9 mouse cellular contexts compared by ENCODE assay signal in genomic region chr15:79792455-79792854, GRCm38 (mm10). TPM values are rescaled to one million over a fixed set of nuclear protein-coding genes. Genes with fewer than 3 reads are reported as not detected.
DNase-seq lines count a peak whose midpoint lies in the region; ATAC-seq and TF ChIP-seq lines count a peak whose summit lies in the region.
"Had no signal": no experiment of that assay in that cellular context is flagged by ENCODE, and none has a peak within 500 bp of the region (broad histone marks: within the 10 kb centered on the region; RNA-seq: fewer than 3 reads in every experiment).

No protein-coding gene starts in this region.

- no peak for ATAC-seq in hindbrain, embryonic 14.5 days (ENCODE audit: low FRiP score)
- no peak for ATAC-seq in neural tube, embryonic 15.5 days (ENCODE audit: low FRiP score)
- peak; percentile 19; the same call in 1 of the 2 replicates for ATAC-seq in forebrain, postnatal 0 days
- ATAC-seq: intestine, postnatal 0 days had no signal

- DNase-seq in hindbrain, embryonic 10.5 days (ENCODE audit: low spot score), result peak; percentile 61
- DNase-seq in hindbrain, embryonic 14.5 days (ENCODE audit: low spot score), result no peak
- DNase-seq in neural tube, embryonic 10.5 days (ENCODE audit: extremely low spot score, low spot score), result peak; percentile 37
- no peak for DNase-seq in forebrain, postnatal 0 days
- no peak for DNase-seq in heart, postnatal 4 days
- DNase-seq in spleen, adult 12 weeks (ENCODE audit: low spot score), result no peak

- H3K9ac ChIP-seq in hindbrain, embryonic 14.5 days, result no peak overlapping the region
- H3K9ac ChIP-seq in neural tube, embryonic 15.5 days (replicated peaks), result no peak overlapping the region
- no peak overlapping the region for H3K9ac ChIP-seq in forebrain, postnatal 0 days

- no peak for TF ChIP-seq POLR2A in testis, adult 2 months (IDR thresholded peaks at IDR 0.05; ENCODE audit: control insufficient read depth, low read depth, low read length)

- peaks cover 55% of the 10 kb centered on the region for H3K27me3 ChIP-seq in hindbrain, embryonic 10.5 days (ENCODE audit: insufficient read depth, poor library complexity, severe bottlenecking)
- no peaks in the 10 kb centered on the region for H3K27me3 ChIP-seq in hindbrain, embryonic 14.5 days (ENCODE audit: control insufficient read depth, insufficient read depth, low read length)
- H3K27me3 ChIP-seq in neural tube, embryonic 15.5 days (replicated peaks), result peaks cover 8% of the 10 kb centered on the region; the same call in 1 of the 2 replicates
- H3K27me3 ChIP-seq in forebrain, postnatal 0 days (ENCODE audit: insufficient read depth, low read length), result no peaks in the 10 kb centered on the region
- no peaks in the 10 kb centered on the region for H3K27me3 ChIP-seq in testis, adult 2 months (ENCODE audit: control insufficient read depth, insufficient read depth, low read length)

- no peak overlapping the region for H3K4me2 ChIP-seq in hindbrain, embryonic 14.5 days (replicated peaks)
- no peak overlapping the region for H3K4me2 ChIP-seq in neural tube, embryonic 15.5 days
- H3K4me2 ChIP-seq in forebrain, postnatal 0 days (ENCODE audit: low read depth), result no peak overlapping the region

- H3K9me3 ChIP-seq in hindbrain, embryonic 10.5 days, result no peaks in the 10 kb centered on the region
- H3K9me3 ChIP-seq in hindbrain, embryonic 14.5 days (ENCODE audit: control insufficient read depth, low read length), result no peaks in the 10 kb centered on the region
- H3K9me3 ChIP-seq in neural tube, embryonic 15.5 days (replicated peaks), result no peaks in the 10 kb centered on the region
- H3K9me3 ChIP-seq in forebrain, postnatal 0 days (ENCODE audit: low read length), result no peaks in the 10 kb centered on the region

- WGBS in hindbrain, embryonic 10.5 days, result 21% methylated on average over 19 of the region's 19 CpGs
- WGBS in hindbrain, embryonic 14.5 days, result 17% methylated on average over 19 of the region's 19 CpGs
- 22% methylated on average over 19 of the region's 19 CpGs for WGBS in neural tube, embryonic 15.5 days
- WGBS in forebrain, postnatal 0 days, result 20% methylated on average over 19 of the region's 19 CpGs

- H3K4me3 ChIP-seq in hindbrain, embryonic 10.5 days, result peak overlapping the region; percentile 11
- no peak overlapping the region for H3K4me3 ChIP-seq in hindbrain, embryonic 14.5 days (replicated peaks; ENCODE audit: low read length)
- H3K4me3 ChIP-seq in neural tube, embryonic 15.5 days (replicated peaks), result no peak overlapping the region
- no peak overlapping the region for H3K4me3 ChIP-seq in forebrain, postnatal 0 days (ENCODE audit: low read depth, low read length)
- H3K4me3 ChIP-seq in testis, adult 2 months (ENCODE audit: control insufficient read depth, low read depth, low read length), result peak overlapping the region; percentile 3; the same call in 1 of the 2 replicates

- no peak overlapping the region for H3K27ac ChIP-seq in hindbrain, embryonic 10.5 days
- H3K27ac ChIP-seq in hindbrain, embryonic 14.5 days, result no peak overlapping the region
- H3K27ac ChIP-seq in neural tube, embryonic 15.5 days (replicated peaks), result no peak overlapping the region
- no peak overlapping the region for H3K27ac ChIP-seq in forebrain, postnatal 0 days (ENCODE audit: low read depth, low read length)
- no peak overlapping the region for H3K27ac ChIP-seq in testis, adult 2 months (ENCODE audit: control insufficient read depth, insufficient read depth, low read depth, low read length)

- H3K36me3 ChIP-seq in hindbrain, embryonic 10.5 days, result no peaks in the 10 kb centered on the region
- 0 out of 2 replicates have a peak, but pooled peaks cover 6% of the 10 kb centered on the region for H3K36me3 ChIP-seq in hindbrain, embryonic 14.5 days (replicated peaks; ENCODE audit: control insufficient read depth, insufficient read depth)
- peaks cover 8% of the 10 kb centered on the region; the same call in 1 of the 2 replicates for H3K36me3 ChIP-seq in neural tube, embryonic 15.5 days
- peaks cover 14% of the 10 kb centered on the region; the same call in 1 of the 2 replicates for H3K36me3 ChIP-seq in forebrain, postnatal 0 days (ENCODE audit: insufficient read depth)
- H3K36me3 ChIP-seq in testis, adult 2 months (ENCODE audit: control insufficient read depth, insufficient read depth, low read length), result no peaks in the 10 kb centered on the region

- no peak for TF ChIP-seq CTCF in forebrain, postnatal 0 days (IDR thresholded peaks at IDR 0.05; ENCODE audit: low read depth)
- no peak for TF ChIP-seq CTCF in testis, adult 2 months (IDR thresholded peaks at IDR 0.05; ENCODE audit: control insufficient read depth, insufficient read depth, insufficient replicate concordance, low read depth, low read length)

- peaks cover 32% of the 10 kb centered on the region for H3K4me1 ChIP-seq in hindbrain, embryonic 10.5 days (replicated peaks)
- H3K4me1 ChIP-seq in hindbrain, embryonic 14.5 days (replicated peaks; ENCODE audit: control insufficient read depth, insufficient read depth, low read length), result peaks cover 8% of the 10 kb centered on the region; the same call in 1 of the 2 replicates
- H3K4me1 ChIP-seq in neural tube, embryonic 15.5 days, result no peaks in the 10 kb centered on the region
- H3K4me1 ChIP-seq in forebrain, postnatal 0 days (ENCODE audit: insufficient read depth), result no peaks in the 10 kb centered on the region
- H3K4me1 ChIP-seq in testis, adult 2 months (ENCODE audit: control insufficient read depth, insufficient read depth, low read length), result peaks cover 8% of the 10 kb centered on the region

RNA-seq across cellular contexts. Expression of gene Nptxr, which starts 12.1 kb away (rescaled TPM):
- polyA plus RNA-seq in hindbrain, embryonic 10.5 days (2016; fragmentation: Nextera tagmentation; extraction: Ambion mirVana), result 2.2 and 4.6 TPM in 2 replicates
- 20.9 and 24.8 TPM in 2 replicates for polyA plus RNA-seq in hindbrain, embryonic 14.5 days (2014; fragmentation: Nextera tagmentation; extraction: Ambion mirVana)
- 39.9 and 49.0 TPM in 2 replicates for polyA plus RNA-seq in neural tube, embryonic 15.5 days (2015; fragmentation: Nextera tagmentation; extraction: Ambion mirVana)
- total RNA-seq in forebrain, postnatal 0 days (2014; rRNA removed), result 129 and 184 TPM in 2 replicates
- polyA plus RNA-seq in forebrain, postnatal 0 days (2015; fragmentation: Nextera tagmentation; extraction: Ambion mirVana), result 41.9 and 87.3 TPM in 2 replicates
- 36.6 and 46.5 TPM in 2 replicates for polyA plus RNA-seq in testis, adult 2 months (2012; rRNA removed)
- total RNA-seq in heart, postnatal 4 days (2021), result 1 to 10 TPM; 5.8 to 6.0 TPM

RNA-seq across cellular contexts. Expression of gene Dnal4, which starts 14.8 kb away (rescaled TPM):
- polyA plus RNA-seq in hindbrain, embryonic 10.5 days (2016; fragmentation: Nextera tagmentation; extraction: Ambion mirVana), result 68.0 and 83.0 TPM in 2 replicates
- polyA plus RNA-seq in hindbrain, embryonic 14.5 days (2014; fragmentation: Nextera tagmentation; extraction: Ambion mirVana), result 64.6 and 67.8 TPM in 2 replicates
- polyA plus RNA-seq in neural tube, embryonic 15.5 days (2015; fragmentation: Nextera tagmentation; extraction: Ambion mirVana), result 58.4 and 63.7 TPM in 2 replicates
- total RNA-seq in forebrain, postnatal 0 days (2014; rRNA removed), result 58.3 and 59.2 TPM in 2 replicates
- polyA plus RNA-seq in forebrain, postnatal 0 days (2015; fragmentation: Nextera tagmentation; extraction: Ambion mirVana), result 81.5 and 94.5 TPM in 2 replicates
- polyA plus RNA-seq in testis, adult 2 months (2012; rRNA removed), result 187 and 198 TPM in 2 replicates
- total RNA-seq in heart, postnatal 4 days (2021), result 10 to 100 TPM; 22.3 to 25.1 TPM

RNA-seq across cellular contexts. Expression of gene Npcd, which starts 41.6 kb away (rescaled TPM):
- polyA plus RNA-seq in hindbrain, embryonic 10.5 days (2016; fragmentation: Nextera tagmentation; extraction: Ambion mirVana), result 0.14 and 0.17 TPM in 2 replicates
- 1.4 and 5.5 TPM in 2 replicates for polyA plus RNA-seq in hindbrain, embryonic 14.5 days (2014; fragmentation: Nextera tagmentation; extraction: Ambion mirVana)
- 0.42 and 0.72 TPM in 2 replicates for polyA plus RNA-seq in neural tube, embryonic 15.5 days (2015; fragmentation: Nextera tagmentation; extraction: Ambion mirVana)
- 9.0 and 18.6 TPM in 2 replicates for total RNA-seq in forebrain, postnatal 0 days (2014; rRNA removed)
- polyA plus RNA-seq in forebrain, postnatal 0 days (2015; fragmentation: Nextera tagmentation; extraction: Ambion mirVana), result 3.7 and 4.0 TPM in 2 replicates
- 0.10 TPM in 1 of 2 replicates, not detected in the other for polyA plus RNA-seq in testis, adult 2 months (2012; rRNA removed)
- 1 to 10 TPM; 1.3 to 1.5 TPM for total RNA-seq in heart, postnatal 4 days (2021)
- polyA plus RNA-seq: intestine, postnatal 0 days had no signal

RNA-seq across cellular contexts. Expression of gene Cbx6, which starts 42.0 kb away (rescaled TPM):
- polyA plus RNA-seq in hindbrain, embryonic 10.5 days (2016; fragmentation: Nextera tagmentation; extraction: Ambion mirVana), result 20.7 and 26.1 TPM in 2 replicates
- 36.9 and 39.8 TPM in 2 replicates for polyA plus RNA-seq in hindbrain, embryonic 14.5 days (2014; fragmentation: Nextera tagmentation; extraction: Ambion mirVana)
- 53.1 and 64.3 TPM in 2 replicates for polyA plus RNA-seq in neural tube, embryonic 15.5 days (2015; fragmentation: Nextera tagmentation; extraction: Ambion mirVana)
- 69.1 and 86.8 TPM in 2 replicates for total RNA-seq in forebrain, postnatal 0 days (2014; rRNA removed)
- polyA plus RNA-seq in forebrain, postnatal 0 days (2015; fragmentation: Nextera tagmentation; extraction: Ambion mirVana), result 27.5 and 53.8 TPM in 2 replicates
- 4.6 and 6.6 TPM in 2 replicates for polyA plus RNA-seq in testis, adult 2 months (2012; rRNA removed)
- 10 to 100 TPM; 53.1 to 57.5 TPM for total RNA-seq in heart, postnatal 4 days (2021)

RNA-seq across cellular contexts. Expression of gene Sun2, which starts 50.1 kb away (rescaled TPM):
- polyA plus RNA-seq in hindbrain, embryonic 10.5 days (2016; fragmentation: Nextera tagmentation; extraction: Ambion mirVana), result 2.0 and 5.0 TPM in 2 replicates
- 5.9 and 6.7 TPM in 2 replicates for polyA plus RNA-seq in hindbrain, embryonic 14.5 days (2014; fragmentation: Nextera tagmentation; extraction: Ambion mirVana)
- polyA plus RNA-seq in neural tube, embryonic 15.5 days (2015; fragmentation: Nextera tagmentation; extraction: Ambion mirVana), result 5.5 and 6.2 TPM in 2 replicates
- 43.0 and 56.4 TPM in 2 replicates for total RNA-seq in forebrain, postnatal 0 days (2014; rRNA removed)
- 2.3 and 3.7 TPM in 2 replicates for polyA plus RNA-seq in forebrain, postnatal 0 days (2015; fragmentation: Nextera tagmentation; extraction: Ambion mirVana)
- 16.7 and 19.5 TPM in 2 replicates for polyA plus RNA-seq in testis, adult 2 months (2012; rRNA removed)
- total RNA-seq in heart, postnatal 4 days (2021), result 10 to 100 TPM; 54.7 to 62.3 TPM

Comparison
In these comparisons a context has a peak if more than half of its experiments do, and no peak if none do; other contexts are left out.
1. DNase-seq: peak in hindbrain, embryonic 10.5 days (single experiment) and neural tube, embryonic 10.5 days (single experiment); none in hindbrain, embryonic 14.5 days (single experiment), forebrain, postnatal 0 days (single experiment), heart, postnatal 4 days (single experiment) and spleen, adult 12 weeks (single experiment).
2. H3K4me3 ChIP-seq: peak in hindbrain, embryonic 10.5 days (single experiment) and testis, adult 2 months (single experiment); none in hindbrain, embryonic 14.5 days (single experiment), neural tube, embryonic 15.5 days (single experiment) and forebrain, postnatal 0 days (single experiment).